Mouse (Mus musculus) G1E (cell line): ENCODE data around the gene Cxcl2. TPM values are rescaled to one million over a fixed set of nuclear protein-coding genes. Genes with fewer than 3 reads are reported as not detected.

Experiments
- ATAC-seq: 2 replicates; pipeline ENCODE4 v1.8.0; 2016; ENCODE audit warnings: mild to moderate bottlenecking; ENCODE audit not compliant: insufficient number of reproducible peaks, poor library complexity, low FRiP score, severe bottlenecking; ENCODE audit errors: extremely low read depth
- DNase-seq: peaks from one replicate; pipeline ENCODE4 v3.0.0; 2012; ENCODE audit warnings: low spot score
- H3K27me3 ChIP-seq: 2 replicates; pipeline ENCODE4 v1.6.1; 2012; ENCODE audit warnings: mild to moderate bottlenecking, low read length, inconsistent platforms; ENCODE audit not compliant: insufficient read depth
- H3K36me3 ChIP-seq: replicated peaks from 2 replicates; pipeline ENCODE3; 2012; ENCODE audit warnings: mild to moderate bottlenecking, inconsistent platforms
- H3K4me1 ChIP-seq: 2 replicates; pipeline ENCODE4 v1.6.1; 2012; ENCODE audit warnings: low read depth, low read length, inconsistent platforms, mixed read lengths; ENCODE audit not compliant: insufficient read depth
- H3K4me3 ChIP-seq: 2 replicates; pipeline ENCODE4 v1.5.1; 2012; ENCODE audit warnings: low read depth, mild to moderate bottlenecking, inconsistent platforms, low read length, moderate library complexity, mixed read lengths
- H3K9me3 ChIP-seq: replicated peaks from 2 replicates; pipeline ENCODE4 v1.6.1; 2012; ENCODE audit warnings: inconsistent platforms
- CTCF ChIP-seq: IDR thresholded peaks from 2 replicates; pipeline ENCODE4 v1.5.1; 2012; ENCODE audit warnings: low read depth, low read length, inconsistent platforms, mixed read lengths
- GATA1 ChIP-seq: IDR thresholded peaks from 2 replicates; pipeline ENCODE4 v1.6.1; 2012; ENCODE audit warnings: borderline replicate concordance, low read length, inconsistent platforms, mixed read lengths
- GATA2 ChIP-seq: IDR thresholded peaks from 2 replicates; pipeline ENCODE4 v1.6.1; 2012; ENCODE audit warnings: low read depth, low read length, inconsistent platforms, borderline replicate concordance
- POLR2AphosphoS5 ChIP-seq: IDR thresholded peaks from 2 replicates; pipeline ENCODE4 v1.6.1; 2012; ENCODE audit warnings: low read depth, low read length, inconsistent platforms; ENCODE audit not compliant: insufficient replicate concordance
- TAL1 ChIP-seq: conservative IDR thresholded peaks from 2 replicates; pipeline ENCODE4 v1.6.1; 2012; ENCODE audit warnings: low read depth, low read length, inconsistent platforms, mixed read lengths
- polyA plus RNA-seq: library from polyadenylated mRNA; stranded (reverse); fragments of >175 nt; gene quantifications from 2 replicates; pipeline ENCODE4 v1.2.3, GENCODE M21; 2012
- total RNA-seq, 2 experiments: library from RNA; stranded (forward) in 1 of 2; stranded (reverse) in 1 of 2; fragments of 200-1000 nt in 1 of 2; fragments of >200 nt in 1 of 2; fragmentation: Nextera tagmentation in 1 of 2; gene quantifications; 2 replicates each; pipeline ENCODE4 v1.2.3; 2014 to 2017

Cxcl2 gene
- total and polyA plus RNA-seq, 3 experiments, result 0.90 to 0.98 TPM; not detected in 1

DNA sequence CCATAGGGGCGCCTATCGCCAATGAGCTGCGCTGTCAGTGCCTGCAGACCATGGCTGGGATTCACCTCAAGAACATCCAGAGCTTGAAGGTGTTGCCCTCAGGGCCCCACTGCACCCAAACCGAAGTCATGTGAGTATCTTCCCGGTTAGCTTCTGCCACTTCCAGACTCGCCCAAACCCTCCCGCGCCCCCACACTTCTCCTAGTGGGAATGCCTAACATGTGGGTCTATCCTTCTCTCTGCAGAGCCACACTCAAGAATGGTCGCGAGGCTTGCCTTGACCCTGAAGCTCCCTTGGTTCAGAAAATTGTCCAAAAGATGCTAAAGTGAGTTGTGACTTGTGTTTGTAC, 12.2 kb upstream of the Cxcl2 start:
- no peak for TF ChIP-seq GATA1
- no peak for TF ChIP-seq POLR2AphosphoS5
- no peak for TF ChIP-seq CTCF
- no peak for TF ChIP-seq GATA2
- no peak for TF ChIP-seq TAL1
- DNase-seq, result no peak
- Histone ChIP-seq H3K4me1 (no peaks in the 10 kb centered on the region), H3K36me3 (no peaks in the 10 kb centered on the region), H3K9me3 (no peaks in the 10 kb centered on the region), H3K4me3 (no peak overlapping the region), H3K27me3 (peaks cover 6% of the 10 kb centered on the region)
- ATAC-seq, result no peak

DNA sequence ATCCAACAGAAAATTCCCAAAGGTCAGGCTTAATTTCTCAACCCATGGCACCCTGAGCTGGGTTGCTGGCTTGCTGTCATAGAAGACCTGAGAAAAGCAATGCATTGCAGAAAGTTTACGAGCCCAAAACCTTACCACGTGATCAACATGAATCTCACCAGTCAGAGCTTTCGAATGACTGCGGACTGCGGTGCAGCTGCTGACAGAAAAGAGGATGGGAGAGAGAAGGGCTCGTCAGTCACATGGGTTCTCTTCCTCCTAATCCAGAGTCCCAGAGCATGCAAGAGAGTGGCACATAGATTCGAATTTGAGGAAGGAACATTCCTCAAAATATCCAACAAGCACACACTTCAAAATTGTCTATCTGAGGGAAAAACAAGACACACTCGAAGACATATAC, 9.4 kb upstream of the Cxcl2 start:
- H3K9me3 ChIP-seq, result no peaks in the 10 kb centered on the region
- ATAC-seq, result no peak
- H3K36me3 ChIP-seq, result no peaks in the 10 kb centered on the region
- DNase-seq, result no peak
- TF ChIP-seq TAL1 (no peak), GATA2 (no peak), CTCF (no peak), POLR2AphosphoS5 (no peak), GATA1 (no peak)
- H3K4me1 ChIP-seq, result no peaks in the 10 kb centered on the region
- H3K4me3 ChIP-seq, result no peak overlapping the region
- H3K27me3 ChIP-seq, result peaks cover 7% of the 10 kb centered on the region

- DNase-seq (no peak), ATAC-seq (no peak)
- no peaks in the 10 kb centered on the region for H3K9me3 ChIP-seq
- no peak overlapping the region for H3K4me3 ChIP-seq
- no peaks in the 10 kb centered on the region for H3K36me3 ChIP-seq
- H3K4me1 ChIP-seq, result no peaks in the 10 kb centered on the region
- peaks cover 6% of the 10 kb centered on the region; the same call in 1 of the 2 replicates for H3K27me3 ChIP-seq
- no peak for TF ChIP-seq GATA1
- TF ChIP-seq POLR2AphosphoS5, result no peak
- TF ChIP-seq GATA2, result no peak
- no peak for TF ChIP-seq CTCF
- no peak for TF ChIP-seq TAL1
Observed at GRCm38 (mm10) chr5:90897429-90897828, 6.2 kb upstream of the Cxcl2 start.

GRCm38 (mm10) chr5:90899308-90899707, 4.4 kb upstream of the Cxcl2 start:
- ATAC-seq (no peak), DNase-seq (no peak)
- Histone ChIP-seq H3K9me3 (no peaks in the 10 kb centered on the region), H3K4me3 (no peak overlapping the region), H3K4me1 (peaks cover 6% of the 10 kb centered on the region; the same call in 1 of the 2 replicates), H3K27me3 (peaks cover 15% of the 10 kb centered on the region; the same call in 1 of the 2 replicates), H3K36me3 (no peaks in the 10 kb centered on the region)
- TF ChIP-seq GATA2 (no peak), CTCF (no peak), GATA1 (no peak), POLR2AphosphoS5 (no peak), TAL1 (no peak)

- peaks cover 16% of the 10 kb centered on the region for H3K27me3 ChIP-seq
- H3K4me3 ChIP-seq, result no peak overlapping the region
- DNase-seq, result no peak
- no peak for TF ChIP-seq CTCF
- no peak for TF ChIP-seq POLR2AphosphoS5
- no peak for TF ChIP-seq GATA2
- TF ChIP-seq GATA1, result no peak
- no peak for TF ChIP-seq TAL1
- no peak for ATAC-seq
- peaks cover 6% of the 10 kb centered on the region; the same call in 1 of the 2 replicates for H3K4me1 ChIP-seq
- no peaks in the 10 kb centered on the region for H3K36me3 ChIP-seq
- H3K9me3 ChIP-seq, result no peaks in the 10 kb centered on the region
Observed at GRCm38 (mm10) chr5:90900147-90900546, 3.5 kb upstream of the Cxcl2 start.

DNA sequence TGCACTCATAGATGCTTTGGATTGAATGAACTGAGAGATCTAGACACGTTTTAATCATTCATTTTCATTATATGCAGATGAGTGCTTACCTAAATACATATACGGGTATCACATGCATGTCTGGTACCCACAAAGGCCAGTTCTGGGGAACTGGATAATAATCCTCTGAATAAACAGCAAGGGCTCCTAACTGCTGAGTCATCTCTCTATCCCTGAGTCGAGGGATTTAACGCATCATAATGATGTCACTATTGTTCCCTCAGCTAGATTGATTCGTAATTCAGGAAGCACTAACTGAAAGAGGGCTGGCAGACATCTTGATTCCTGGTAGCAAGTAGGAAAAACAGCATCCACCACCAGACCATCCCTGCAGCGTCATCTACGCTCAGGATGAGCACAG, 3.0 kb upstream of the Cxcl2 start:
- no peaks in the 10 kb centered on the region for H3K36me3 ChIP-seq

More for the DNA sequence above, 3.0 kb upstream of the Cxcl2 start:
- no peak for ATAC-seq
- peaks cover 16% of the 10 kb centered on the region for H3K27me3 ChIP-seq
- H3K9me3 ChIP-seq, result no peaks in the 10 kb centered on the region
- DNase-seq, result no peak
- no peak overlapping the region for H3K4me3 ChIP-seq
- peaks cover 6% of the 10 kb centered on the region; the same call in 1 of the 2 replicates for H3K4me1 ChIP-seq
- TF ChIP-seq GATA1, result no peak
- TF ChIP-seq CTCF, result no peak
- TF ChIP-seq TAL1, result no peak
- no peak for TF ChIP-seq POLR2AphosphoS5
- TF ChIP-seq GATA2, result no peak
